Mouse (Mus musculus): ENCODE data around the gene Ppa2.

DNA sequence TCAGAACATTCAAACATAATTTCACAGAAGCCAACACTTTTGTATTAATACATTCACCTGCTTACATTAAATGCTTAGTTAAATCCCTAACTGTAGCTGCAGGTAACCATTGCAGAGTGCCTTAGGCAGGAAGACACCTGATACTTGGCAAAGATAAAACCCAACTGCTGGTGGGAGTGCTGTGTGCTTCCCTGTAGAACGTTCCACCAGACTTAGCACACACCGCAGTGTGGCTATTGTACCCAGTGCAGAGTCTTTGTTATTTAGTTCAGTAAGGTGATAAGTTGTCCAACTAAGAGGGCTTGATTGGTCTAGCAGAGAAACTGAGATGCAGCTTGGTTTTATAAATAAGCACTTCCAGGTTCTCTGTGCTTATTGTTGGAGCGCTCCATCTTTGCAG, 54.2 kb downstream of the Ppa2 start:
- no peak for TF ChIP-seq TAL1 (conservative IDR thresholded peaks at IDR 0.05; ENCODE audit: low read depth, low read length)
- TF ChIP-seq POLR2AphosphoS5 (IDR thresholded peaks at IDR 0.05; ENCODE audit: insufficient replicate concordance, low read depth, low read length) = no peak
- no peak for TF ChIP-seq CTCF (IDR thresholded peaks at IDR 0.05; ENCODE audit: low read depth, low read length)
- TF ChIP-seq GATA1 (IDR thresholded peaks at IDR 0.05; ENCODE audit: borderline replicate concordance, low read length) = no peak
- TF ChIP-seq GATA2 (IDR thresholded peaks at IDR 0.05; ENCODE audit: borderline replicate concordance, low read depth, low read length) = no peak

All from G1E (cell line).